Mouse (Mus musculus): ENCODE measurements at regions not wholly inside any gene's neighbourhood (a gene's known extent, or its start where the extent isn't known, plus 50 kb on each side); places are given as distances from the start of the nearest gene placed in this dataset.
A peak's percentile ranks its signal among the peaks of the same experiment; 100 is the strongest.

GRCm38 (mm10) chr13:14898495-14898894 is 268.5 kb downstream of the AW209491 start:
- Histone ChIP-seq H3K9me3 (ENCODE audit: control insufficient read depth, low read length) (no peaks in the 10 kb centered on the region), H3K36me3 (ENCODE audit: control insufficient read depth, insufficient read depth, low read length) (no peaks in the 10 kb centered on the region), H3K4me1 (ENCODE audit: control insufficient read depth, insufficient read depth, low read length) (no peaks in the 10 kb centered on the region), H3K9ac (ENCODE audit: low read depth, low read length) (no peak overlapping the region), H3K4me2 (ENCODE audit: low read depth, low read length) (no peak overlapping the region), H3K27me3 (replicated peaks; ENCODE audit: control insufficient read depth, insufficient read depth, low read length) (no peaks in the 10 kb centered on the region), H3K27ac (ENCODE audit: low read length) (no peak overlapping the region), H3K4me3 (ENCODE audit: low read length) (no peak overlapping the region)
- 65% methylated on average over 1 of the region's 1 CpGs for WGBS
- no peak for ATAC-seq

- H3K4me3 ChIP-seq (ENCODE audit: low read length), result no peak overlapping the region
- H3K36me3 ChIP-seq (ENCODE audit: control insufficient read depth, insufficient read depth, low read length), result no peaks in the 10 kb centered on the region
- H3K9me3 ChIP-seq (ENCODE audit: control insufficient read depth, low read length), result no peaks in the 10 kb centered on the region
- peak; percentile 50; the same call in 1 of the 2 replicates for ATAC-seq
- H3K27ac ChIP-seq (ENCODE audit: low read length), result 0 out of 2 replicates have a peak overlapping the region, but pooled peaks have one; percentile 45
- no peaks in the 10 kb centered on the region for H3K27me3 ChIP-seq (replicated peaks; ENCODE audit: control insufficient read depth, insufficient read depth, low read length)
- no peak overlapping the region for H3K9ac ChIP-seq (ENCODE audit: low read depth, low read length)
- H3K4me2 ChIP-seq (ENCODE audit: low read depth, low read length), result no peak overlapping the region
- no peaks in the 10 kb centered on the region for H3K4me1 ChIP-seq (ENCODE audit: control insufficient read depth, insufficient read depth, low read length)
- 66% methylated on average over 3 of the region's 3 CpGs for whole genome bisulfite sequencing
Measured at GRCm38 (mm10) chr13:14930137-14930785, 300.3 kb downstream of the AW209491 start.

GRCm38 (mm10) chr13:14966187-14966726 is 336.3 kb downstream of the AW209491 start:
- WGBS, result 46% methylated on average over 1 of the region's 1 CpGs
- Histone ChIP-seq H3K9me3 (ENCODE audit: control insufficient read depth, low read length) (no peaks in the 10 kb centered on the region), H3K4me3 (ENCODE audit: low read length) (no peak overlapping the region), H3K9ac (ENCODE audit: low read depth, low read length) (no peak overlapping the region), H3K36me3 (ENCODE audit: control insufficient read depth, insufficient read depth, low read length) (no peaks in the 10 kb centered on the region), H3K27me3 (replicated peaks; ENCODE audit: control insufficient read depth, insufficient read depth, low read length) (no peaks in the 10 kb centered on the region), H3K27ac (ENCODE audit: low read length) (no peak overlapping the region), H3K4me2 (ENCODE audit: low read depth, low read length) (no peak overlapping the region), H3K4me1 (ENCODE audit: control insufficient read depth, insufficient read depth, low read length) (no peaks in the 10 kb centered on the region)
- no peak for ATAC-seq

GRCm38 (mm10) chr13:15002700-15003099 is 372.7 kb downstream of the AW209491 start:
- ATAC-seq, result no peak
- WGBS, result 76% methylated on average over 3 of the region's 3 CpGs
- Histone ChIP-seq H3K36me3 (ENCODE audit: control insufficient read depth, insufficient read depth, low read length) (no peaks in the 10 kb centered on the region), H3K9ac (ENCODE audit: low read depth, low read length) (no peak overlapping the region), H3K9me3 (ENCODE audit: control insufficient read depth, low read length) (no peaks in the 10 kb centered on the region), H3K27ac (ENCODE audit: low read length) (no peak overlapping the region), H3K4me1 (ENCODE audit: control insufficient read depth, insufficient read depth, low read length) (no peaks in the 10 kb centered on the region), H3K4me2 (ENCODE audit: low read depth, low read length) (no peak overlapping the region), H3K4me3 (ENCODE audit: low read length) (no peak overlapping the region), H3K27me3 (replicated peaks; ENCODE audit: control insufficient read depth, insufficient read depth, low read length) (no peaks in the 10 kb centered on the region)

- Histone ChIP-seq H3K27ac (ENCODE audit: low read length) (no peak overlapping the region), H3K4me3 (ENCODE audit: low read length) (no peak overlapping the region), H3K4me1 (ENCODE audit: control insufficient read depth, insufficient read depth, low read length) (no peaks in the 10 kb centered on the region), H3K36me3 (ENCODE audit: control insufficient read depth, insufficient read depth, low read length) (no peaks in the 10 kb centered on the region), H3K9me3 (ENCODE audit: control insufficient read depth, low read length) (no peaks in the 10 kb centered on the region), H3K9ac (ENCODE audit: low read depth, low read length) (no peak overlapping the region), H3K27me3 (replicated peaks; ENCODE audit: control insufficient read depth, insufficient read depth, low read length) (no peaks in the 10 kb centered on the region), H3K4me2 (ENCODE audit: low read depth, low read length) (no peak overlapping the region)
- ATAC-seq, result no peak
Measured at GRCm38 (mm10) chr13:15011638-15012037, 381.7 kb downstream of the AW209491 start.

GRCm38 (mm10) chr13:15018811-15019745 is 389.1 kb downstream of the AW209491 start:
- H3K36me3 ChIP-seq (ENCODE audit: control insufficient read depth, insufficient read depth, low read length), result no peaks in the 10 kb centered on the region
- no peaks in the 10 kb centered on the region for H3K27me3 ChIP-seq (replicated peaks; ENCODE audit: control insufficient read depth, insufficient read depth, low read length)
- H3K27ac ChIP-seq (ENCODE audit: low read length), result no peak overlapping the region
- H3K4me2 ChIP-seq (ENCODE audit: low read depth, low read length), result no peak overlapping the region
- no peaks in the 10 kb centered on the region for H3K9me3 ChIP-seq (ENCODE audit: control insufficient read depth, low read length)
- 44% methylated on average over 16 of the region's 16 CpGs for WGBS
- H3K9ac ChIP-seq (ENCODE audit: low read depth, low read length), result no peak overlapping the region
- H3K4me1 ChIP-seq (ENCODE audit: control insufficient read depth, insufficient read depth, low read length), result no peaks in the 10 kb centered on the region
- no peak overlapping the region for H3K4me3 ChIP-seq (ENCODE audit: low read length)
- ATAC-seq, result no peak

GRCm38 (mm10) chr13:15026601-15027000 is 396.6 kb downstream of the AW209491 start:
- ATAC-seq, result no peak
- H3K4me1 ChIP-seq (ENCODE audit: control insufficient read depth, insufficient read depth, low read length), result no peaks in the 10 kb centered on the region
- H3K27ac ChIP-seq (ENCODE audit: low read length), result no peak overlapping the region
- H3K4me2 ChIP-seq (ENCODE audit: low read depth, low read length), result no peak overlapping the region
- H3K9ac ChIP-seq (ENCODE audit: low read depth, low read length), result no peak overlapping the region
- no peaks in the 10 kb centered on the region for H3K27me3 ChIP-seq (replicated peaks; ENCODE audit: control insufficient read depth, insufficient read depth, low read length)
- whole genome bisulfite sequencing, result 67% methylated on average over 2 of the region's 2 CpGs
- H3K36me3 ChIP-seq (ENCODE audit: control insufficient read depth, insufficient read depth, low read length), result no peaks in the 10 kb centered on the region
- no peaks in the 10 kb centered on the region for H3K9me3 ChIP-seq (ENCODE audit: control insufficient read depth, low read length)
- no peak overlapping the region for H3K4me3 ChIP-seq (ENCODE audit: low read length)

GRCm38 (mm10) chr13:15052667-15053375 is 410.2 kb upstream of the Gli3 start:
- H3K27me3 ChIP-seq (replicated peaks; ENCODE audit: control insufficient read depth, insufficient read depth, low read length), result no peaks in the 10 kb centered on the region
- H3K9me3 ChIP-seq (ENCODE audit: control insufficient read depth, low read length), result no peaks in the 10 kb centered on the region
- H3K4me1 ChIP-seq (ENCODE audit: control insufficient read depth, insufficient read depth, low read length), result no peaks in the 10 kb centered on the region
- no peaks in the 10 kb centered on the region for H3K36me3 ChIP-seq (ENCODE audit: control insufficient read depth, insufficient read depth, low read length)
- 34% methylated on average over 4 of the region's 4 CpGs for WGBS
- no peak overlapping the region for H3K9ac ChIP-seq (ENCODE audit: low read depth, low read length)
- no peak overlapping the region for H3K4me3 ChIP-seq (ENCODE audit: low read length)
- peak overlapping the region; percentile 26 for H3K27ac ChIP-seq (ENCODE audit: low read length)
- peak; percentile 64 for ATAC-seq
- no peak overlapping the region for H3K4me2 ChIP-seq (ENCODE audit: low read depth, low read length)

- WGBS, result 54% methylated on average over 3 of the region's 3 CpGs
Measured at GRCm38 (mm10) chr13:15054705-15055104, 408.3 kb upstream of the Gli3 start.

More at GRCm38 (mm10) chr13:15054705-15055104, 408.3 kb upstream of the Gli3 start:
- ATAC-seq, result 0 out of 2 replicates have a peak, but pooled peaks have one; percentile 13
- no peaks in the 10 kb centered on the region for H3K36me3 ChIP-seq (ENCODE audit: control insufficient read depth, insufficient read depth, low read length)
- no peak overlapping the region for H3K9ac ChIP-seq (ENCODE audit: low read depth, low read length)
- no peaks in the 10 kb centered on the region for H3K4me1 ChIP-seq (ENCODE audit: control insufficient read depth, insufficient read depth, low read length)
- no peaks in the 10 kb centered on the region for H3K9me3 ChIP-seq (ENCODE audit: control insufficient read depth, low read length)
- no peak overlapping the region for H3K4me2 ChIP-seq (ENCODE audit: low read depth, low read length)
- H3K4me3 ChIP-seq (ENCODE audit: low read length), result no peak overlapping the region
- H3K27ac ChIP-seq (ENCODE audit: low read length), result no peak overlapping the region
- H3K27me3 ChIP-seq (replicated peaks; ENCODE audit: control insufficient read depth, insufficient read depth, low read length), result no peaks in the 10 kb centered on the region

Data from intestine, embryonic 16.5 days (tissue).